Mouse (Mus musculus): ENCODE measurements at regions not wholly inside any gene's neighbourhood (a gene's known extent, or its start where the extent isn't known, plus 50 kb on each side); places are given as distances from the start of the nearest gene placed in this dataset.
"Not testable (repeated sequence)": the region's sequence is repeated elsewhere in the genome, so short reads cannot be mapped to it uniquely, and the experiment has no call there.

GRCm38 (mm10) chr4:23982193-23982592 lies 514.1 kb upstream of the Mms22l start:
- not testable (repeated sequence) for H3K27me3 ChIP-seq; H3K27ac ChIP-seq; H3K9ac ChIP-seq; ATAC-seq (replicated peaks; ENCODE audit: low FRiP score); H3K4me3 ChIP-seq (replicated peaks); H3K36me3 ChIP-seq; H3K4me1 ChIP-seq; H3K9me3 ChIP-seq (replicated peaks); H3K4me2 ChIP-seq
- WGBS, result 85% methylated on average over 2 of the region's 2 CpGs

- Histone ChIP-seq H3K4me3 (replicated peaks) (0 out of 2 replicates have a peak overlapping the region, but pooled peaks have one; percentile 6), H3K4me2 (peak overlapping the region; percentile 50), H3K4me1 (0 out of 2 replicates have a peak, but pooled peaks cover 7% of the 10 kb centered on the region), H3K27me3 (no peaks in the 10 kb centered on the region), H3K27ac (0 out of 2 replicates have a peak overlapping the region, but pooled peaks have one; percentile 42), H3K9me3 (replicated peaks) (no peaks in the 10 kb centered on the region), H3K9ac (no peak overlapping the region), H3K36me3 (no peaks in the 10 kb centered on the region)
- 23% methylated on average over 13 of the region's 13 CpGs for WGBS
- peak; percentile 99 for ATAC-seq (replicated peaks; ENCODE audit: low FRiP score)
Measured at GRCm38 (mm10) chr4:23982790-23983451, 513.3 kb upstream of the Mms22l start.

- Histone ChIP-seq H3K9me3 (replicated peaks) (no peaks in the 10 kb centered on the region), H3K9ac (no peak overlapping the region), H3K4me2 (peak overlapping the region; percentile 50), H3K36me3 (no peaks in the 10 kb centered on the region), H3K27ac (0 out of 2 replicates have a peak overlapping the region, but pooled peaks have one; percentile 42), H3K4me3 (replicated peaks) (0 out of 2 replicates have a peak overlapping the region, but pooled peaks have one; percentile 6), H3K27me3 (no peaks in the 10 kb centered on the region), H3K4me1 (0 out of 2 replicates have a peak, but pooled peaks cover 7% of the 10 kb centered on the region)
- 13% methylated on average over 8 of the region's 8 CpGs for WGBS
- peak; percentile 83 for ATAC-seq (replicated peaks; ENCODE audit: low FRiP score)
Measured at GRCm38 (mm10) chr4:23983452-23983805, 512.8 kb upstream of the Mms22l start.

GRCm38 (mm10) chr4:23984005-23984404 lies 512.2 kb upstream of the Mms22l start:
- 0 out of 2 replicates have a peak, but pooled peaks cover 7% of the 10 kb centered on the region for H3K4me1 ChIP-seq
- no peak overlapping the region for H3K9ac ChIP-seq
- ATAC-seq (replicated peaks; ENCODE audit: low FRiP score), result no peak
- H3K27ac ChIP-seq, result no peak overlapping the region
- WGBS, result 89% methylated on average over 3 of the region's 3 CpGs
- H3K9me3 ChIP-seq (replicated peaks), result no peaks in the 10 kb centered on the region
- H3K27me3 ChIP-seq, result no peaks in the 10 kb centered on the region
- H3K4me2 ChIP-seq, result no peak overlapping the region
- no peak overlapping the region for H3K4me3 ChIP-seq (replicated peaks)
- no peaks in the 10 kb centered on the region for H3K36me3 ChIP-seq

GRCm38 (mm10) chr4:23985956-23986355 lies 510.3 kb upstream of the Mms22l start:
- WGBS, result 80% methylated on average over 4 of the region's 4 CpGs
- no peak for ATAC-seq (replicated peaks; ENCODE audit: low FRiP score)
- no peaks in the 10 kb centered on the region for H3K36me3 ChIP-seq

GRCm38 (mm10) chr4:23993823-23994222 lies 502.4 kb upstream of the Mms22l start:
- Histone ChIP-seq H3K27me3 (no peaks in the 10 kb centered on the region), H3K4me2 (no peak overlapping the region), H3K36me3 (no peaks in the 10 kb centered on the region), H3K9ac (no peak overlapping the region), H3K9me3 (replicated peaks) (no peaks in the 10 kb centered on the region), H3K4me3 (replicated peaks) (no peak overlapping the region), H3K27ac (no peak overlapping the region), H3K4me1 (no peaks in the 10 kb centered on the region)
- WGBS, result 80% methylated on average over 3 of the region's 3 CpGs
- ATAC-seq (replicated peaks; ENCODE audit: low FRiP score), result no peak

More at GRCm38 (mm10) chr4:23985956-23986355, 510.3 kb upstream of the Mms22l start:
- Histone ChIP-seq H3K9me3 (replicated peaks) (no peaks in the 10 kb centered on the region), H3K27ac (no peak overlapping the region), H3K9ac (no peak overlapping the region), H3K4me1 (0 out of 2 replicates have a peak, but pooled peaks cover 7% of the 10 kb centered on the region), H3K4me2 (no peak overlapping the region), H3K4me3 (replicated peaks) (no peak overlapping the region), H3K27me3 (no peaks in the 10 kb centered on the region)

GRCm38 (mm10) chr4:23994261-23994965 lies 501.8 kb upstream of the Mms22l start:
- H3K27me3 ChIP-seq, result no peaks in the 10 kb centered on the region
- H3K27ac ChIP-seq, result no peak overlapping the region
- H3K9ac ChIP-seq, result no peak overlapping the region
- H3K9me3 ChIP-seq (replicated peaks), result no peaks in the 10 kb centered on the region
- no peak for ATAC-seq (replicated peaks; ENCODE audit: low FRiP score)
- no peaks in the 10 kb centered on the region for H3K36me3 ChIP-seq
- no peak overlapping the region for H3K4me2 ChIP-seq
- H3K4me1 ChIP-seq, result no peaks in the 10 kb centered on the region
- H3K4me3 ChIP-seq (replicated peaks), result no peak overlapping the region
- WGBS, result 42% methylated on average over 4 of the region's 4 CpGs

- H3K4me2 ChIP-seq, result no peak overlapping the region
- no peaks in the 10 kb centered on the region for H3K27me3 ChIP-seq
- H3K9ac ChIP-seq, result no peak overlapping the region
- ATAC-seq (replicated peaks; ENCODE audit: low FRiP score), result no peak
- H3K36me3 ChIP-seq, result no peaks in the 10 kb centered on the region
- no peak overlapping the region for H3K27ac ChIP-seq
- no peak overlapping the region for H3K4me3 ChIP-seq (replicated peaks)
- no peaks in the 10 kb centered on the region for H3K9me3 ChIP-seq (replicated peaks)
- no peaks in the 10 kb centered on the region for H3K4me1 ChIP-seq
- 46% methylated on average over 2 of the region's 2 CpGs for WGBS
Measured at GRCm38 (mm10) chr4:24006257-24006955, 489.8 kb upstream of the Mms22l start.

GRCm38 (mm10) chr4:24019178-24020104 lies 476.8 kb upstream of the Mms22l start:
- no peaks in the 10 kb centered on the region for H3K27me3 ChIP-seq
- H3K4me3 ChIP-seq (replicated peaks), result no peak overlapping the region
- no peak for ATAC-seq (replicated peaks; ENCODE audit: low FRiP score)
- no peak overlapping the region for H3K4me2 ChIP-seq
- H3K36me3 ChIP-seq, result no peaks in the 10 kb centered on the region
- H3K4me1 ChIP-seq, result no peaks in the 10 kb centered on the region
- no peak overlapping the region for H3K9ac ChIP-seq
- no peaks in the 10 kb centered on the region for H3K9me3 ChIP-seq (replicated peaks)
- WGBS, result 69% methylated on average over 11 of the region's 11 CpGs
- H3K27ac ChIP-seq, result no peak overlapping the region
